Mouse (Mus musculus) embryonic facial prominence, embryonic 15.5 days (tissue): ENCODE measurements at regions not wholly inside any gene's neighbourhood (a gene's known extent, or its start where the extent isn't known, plus 50 kb on each side); places are given as distances from the start of the nearest gene placed in this dataset.

Experiments
- ATAC-seq: fragments of 200-750 bp; cut with Nextera tagmentation; 2 replicates; pipeline ENCODE4 v1.8.0; 2017; ENCODE audit warnings: low read depth, moderate TSS enrichment; ENCODE audit not compliant: insufficient number of reproducible peaks, low FRiP score, low TSS enrichment
- H3K27ac ChIP-seq: fragments of 300-500 bp; sonication (generic); replicated peaks from 2 replicates; pipeline ENCODE4 v1.5.1; 2015; ENCODE audit warnings: mild to moderate bottlenecking, inconsistent platforms
- H3K27me3 ChIP-seq: fragments of 300-500 bp; sonication (generic); 2 replicates; pipeline ENCODE4 v1.6.1; 2015; ENCODE audit warnings: inconsistent platforms
- H3K36me3 ChIP-seq: fragments of 300-500 bp; sonication (generic); 2 replicates; pipeline ENCODE4 v1.6.1; 2015; ENCODE audit warnings: mild to moderate bottlenecking, inconsistent platforms
- H3K4me1 ChIP-seq: fragments of 300-500 bp; sonication (generic); 2 replicates; pipeline ENCODE4 v1.6.1; 2015; ENCODE audit warnings: inconsistent platforms
- H3K4me2 ChIP-seq: fragments of 300-500 bp; sonication (generic); replicated peaks from 2 replicates; pipeline ENCODE4 v1.6.1; 2015; ENCODE audit warnings: mild to moderate bottlenecking, inconsistent platforms
- H3K4me3 ChIP-seq: fragments of 300-500 bp; sonication (generic); replicated peaks from 2 replicates; pipeline ENCODE4 v1.5.1; 2015; ENCODE audit warnings: mild to moderate bottlenecking, inconsistent platforms
- H3K9ac ChIP-seq: fragments of 300-500 bp; sonication (generic); 2 replicates; pipeline ENCODE4 v1.6.1; 2015; ENCODE audit warnings: inconsistent platforms
- H3K9me3 ChIP-seq: fragments of 300-500 bp; sonication (generic); replicated peaks from 2 replicates; pipeline ENCODE4 v1.6.1; 2016; ENCODE audit warnings: inconsistent platforms
- WGBS: fragments of 180-500 bp; shearing (Covaris S2); methylation state at CpG from one replicate; pipeline ENCODE4 v1.1.7; 2015; 5-methylcytosine and 5-hydroxymethylcytosine counted together

DNA sequence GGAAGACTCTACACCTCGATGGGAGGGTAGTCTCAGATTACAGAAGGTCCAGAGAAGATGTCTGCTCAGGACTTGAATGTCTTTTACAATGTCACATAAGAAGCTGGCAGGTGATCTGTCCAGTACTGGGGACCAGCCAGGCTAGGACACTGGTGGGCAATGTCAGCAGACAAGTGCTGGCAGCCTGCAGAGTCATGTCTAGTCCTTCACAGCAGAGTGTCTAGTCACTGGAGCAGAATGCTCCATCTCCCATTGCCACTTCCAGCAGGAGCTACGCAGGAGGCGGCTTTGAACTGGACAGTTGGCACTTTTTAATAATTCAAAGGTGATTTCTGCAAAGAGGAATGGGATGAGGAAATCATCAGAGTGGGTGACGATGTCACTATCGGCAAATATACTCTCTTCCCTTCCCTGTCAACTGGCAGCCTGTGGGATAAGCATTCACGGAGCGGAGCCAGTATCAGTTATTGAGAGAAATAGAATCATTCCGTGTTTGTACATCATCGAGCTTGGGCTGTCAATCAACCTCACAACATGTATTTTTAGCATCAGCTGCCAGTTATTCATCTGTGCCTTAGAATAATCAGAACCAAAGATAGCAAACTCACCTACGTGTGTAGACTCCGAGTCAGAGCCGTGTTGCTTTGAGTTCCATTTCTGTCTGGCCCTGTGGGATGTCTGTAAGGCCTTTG lies 268.6 kb downstream of the Rps24 start:
- ATAC-seq = no peak
- Histone ChIP-seq H3K9ac (no peak overlapping the region), H3K4me1 (0 out of 2 replicates have a peak, but pooled peaks cover 8% of the 10 kb centered on the region), H3K4me3 (no peak overlapping the region), H3K9me3 (no peaks in the 10 kb centered on the region), H3K27me3 (no peaks in the 10 kb centered on the region), H3K36me3 (no peaks in the 10 kb centered on the region), H3K27ac (no peak overlapping the region), H3K4me2 (no peak overlapping the region)
- 86% methylated on average over 12 of the region's 12 CpGs for WGBS

DNA sequence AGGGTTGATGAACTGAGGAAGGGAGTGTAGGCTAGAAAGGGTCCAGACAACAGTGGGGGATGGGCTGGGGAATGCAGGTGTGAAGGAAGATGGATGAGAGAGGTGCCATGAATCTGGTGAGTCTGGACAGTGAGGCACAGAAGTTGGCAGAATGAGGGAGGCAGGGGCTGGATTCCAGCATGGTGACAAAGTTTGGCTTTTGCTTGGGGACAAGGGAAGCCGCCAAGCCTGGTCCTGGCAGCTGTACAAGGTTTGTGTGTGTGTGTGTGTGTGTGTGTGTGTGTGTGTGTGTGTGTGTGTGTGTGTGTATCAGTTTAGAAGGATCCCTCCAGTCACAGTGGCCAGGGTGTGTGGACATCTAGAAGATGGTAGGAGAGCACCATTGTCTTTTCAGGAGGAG lies 270.4 kb downstream of the Rps24 start:
- Histone ChIP-seq H3K4me3 (no peak overlapping the region), H3K36me3 (no peaks in the 10 kb centered on the region), H3K9me3 (no peaks in the 10 kb centered on the region), H3K27ac (no peak overlapping the region), H3K27me3 (0 out of 2 replicates have a peak, but pooled peaks cover 4% of the 10 kb centered on the region), H3K9ac (no peak overlapping the region), H3K4me2 (no peak overlapping the region), H3K4me1 (0 out of 2 replicates have a peak, but pooled peaks cover 8% of the 10 kb centered on the region)
- ATAC-seq = no peak
- WGBS = 70% methylated on average over 1 of the region's 1 CpGs

- Histone ChIP-seq H3K27ac (no peak overlapping the region), H3K9me3 (no peaks in the 10 kb centered on the region), H3K27me3 (0 out of 2 replicates have a peak, but pooled peaks cover 4% of the 10 kb centered on the region), H3K9ac (no peak overlapping the region), H3K4me2 (no peak overlapping the region), H3K4me3 (no peak overlapping the region), H3K4me1 (0 out of 2 replicates have a peak, but pooled peaks cover 8% of the 10 kb centered on the region), H3K36me3 (no peaks in the 10 kb centered on the region)
- no peak for ATAC-seq
- WGBS = 59% methylated on average over 1 of the region's 1 CpGs
Measured at GRCm38 (mm10) chr14:24757843-24758242, 270.9 kb downstream of the Rps24 start.

- ATAC-seq = no peak
- Histone ChIP-seq H3K4me2 (no peak overlapping the region), H3K36me3 (no peaks in the 10 kb centered on the region), H3K27ac (no peak overlapping the region), H3K27me3 (0 out of 2 replicates have a peak, but pooled peaks cover 4% of the 10 kb centered on the region), H3K4me3 (no peak overlapping the region), H3K4me1 (0 out of 2 replicates have a peak, but pooled peaks cover 8% of the 10 kb centered on the region), H3K9ac (no peak overlapping the region), H3K9me3 (no peaks in the 10 kb centered on the region)
- 51% methylated on average over 1 of the region's 1 CpGs for WGBS
Measured at GRCm38 (mm10) chr14:24760926-24761325, 274.0 kb downstream of the Rps24 start.

GRCm38 (mm10) chr14:24762468-24763274 lies 275.7 kb downstream of the Rps24 start:
- ATAC-seq = no peak
- WGBS = 17% methylated on average over 7 of the region's 7 CpGs
- Histone ChIP-seq H3K9ac (no peak overlapping the region), H3K36me3 (no peaks in the 10 kb centered on the region), H3K4me3 (no peak overlapping the region), H3K27me3 (0 out of 2 replicates have a peak, but pooled peaks cover 4% of the 10 kb centered on the region), H3K4me2 (no peak overlapping the region), H3K9me3 (no peaks in the 10 kb centered on the region), H3K4me1 (peaks cover 2% of the 10 kb centered on the region; the same call in 1 of the 2 replicates), H3K27ac (no peak overlapping the region)

DNA sequence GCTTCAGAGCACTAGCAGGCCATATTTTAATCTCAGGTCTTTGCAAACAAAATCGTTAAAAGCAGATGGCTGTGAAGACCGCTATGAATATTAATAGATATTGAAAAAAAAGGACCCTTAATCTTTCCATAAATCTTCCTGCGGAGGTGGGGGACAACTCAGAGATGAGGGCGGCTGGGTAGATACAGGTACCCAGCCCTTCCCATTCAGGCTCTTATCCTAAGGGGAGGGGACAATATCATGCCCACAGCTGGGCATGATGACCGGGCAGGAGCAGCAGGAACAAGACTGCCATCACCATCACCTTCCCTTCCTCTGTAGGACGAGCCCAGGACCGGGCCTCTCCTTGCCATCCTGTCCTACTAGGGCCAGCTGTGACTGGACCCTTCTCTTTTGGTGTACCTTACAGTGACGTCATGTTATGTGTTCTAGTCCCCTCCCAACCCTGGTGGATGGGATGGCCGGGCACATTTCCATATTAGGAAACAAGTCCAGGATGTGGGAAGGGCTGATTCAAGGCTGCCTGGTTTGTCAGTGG lies 276.4 kb downstream of the Rps24 start:
- Histone ChIP-seq H3K4me2 (no peak overlapping the region), H3K27me3 (0 out of 2 replicates have a peak, but pooled peaks cover 4% of the 10 kb centered on the region), H3K4me3 (no peak overlapping the region), H3K9me3 (no peaks in the 10 kb centered on the region), H3K27ac (no peak overlapping the region), H3K9ac (no peak overlapping the region), H3K4me1 (no peaks in the 10 kb centered on the region; the same call in 1 of the 2 replicates), H3K36me3 (no peaks in the 10 kb centered on the region)
- 54% methylated on average over 9 of the region's 9 CpGs for WGBS
- no peak for ATAC-seq

DNA sequence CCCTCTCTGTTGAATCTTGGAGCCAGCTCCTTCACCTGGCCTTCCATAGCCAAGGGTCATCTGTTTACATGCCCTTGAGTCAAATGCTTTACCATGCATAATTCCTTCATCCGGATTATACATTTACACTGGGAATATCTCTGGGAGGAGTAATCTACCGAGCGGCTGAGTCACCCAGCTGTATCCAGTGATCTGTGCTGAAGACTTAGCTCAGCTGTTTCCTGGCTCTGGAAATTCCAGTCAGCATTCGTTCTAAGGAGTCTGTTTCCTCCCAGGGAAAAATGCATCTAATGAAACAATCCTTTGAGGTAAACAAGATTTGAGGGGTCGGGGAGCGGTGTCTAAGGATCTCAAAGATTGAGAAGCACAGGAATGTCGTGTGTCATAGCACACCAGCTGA lies 276.9 kb downstream of the Rps24 start:
- Histone ChIP-seq H3K4me1 (no peaks in the 10 kb centered on the region; the same call in 1 of the 2 replicates), H3K36me3 (no peaks in the 10 kb centered on the region), H3K4me2 (no peak overlapping the region), H3K4me3 (no peak overlapping the region), H3K27ac (no peak overlapping the region), H3K9ac (no peak overlapping the region), H3K9me3 (no peaks in the 10 kb centered on the region), H3K27me3 (0 out of 2 replicates have a peak, but pooled peaks cover 4% of the 10 kb centered on the region)
- no peak for ATAC-seq
- WGBS = 53% methylated on average over 7 of the region's 7 CpGs

- H3K9ac ChIP-seq = no peak overlapping the region
- ATAC-seq = no peak
- H3K36me3 ChIP-seq = no peaks in the 10 kb centered on the region
- H3K27ac ChIP-seq = no peak overlapping the region
- H3K9me3 ChIP-seq = no peaks in the 10 kb centered on the region
- H3K27me3 ChIP-seq = 0 out of 2 replicates have a peak, but pooled peaks cover 4% of the 10 kb centered on the region
- no peak overlapping the region for H3K4me2 ChIP-seq
- WGBS = 76% methylated on average over 3 of the region's 3 CpGs
- H3K4me3 ChIP-seq = no peak overlapping the region
- peaks cover 6% of the 10 kb centered on the region for H3K4me1 ChIP-seq
Measured at GRCm38 (mm10) chr14:24766260-24766659, 279.3 kb downstream of the Rps24 start.

GRCm38 (mm10) chr14:24766690-24767089 lies 279.8 kb downstream of the Rps24 start:
- no peak for ATAC-seq
- Histone ChIP-seq H3K4me2 (no peak overlapping the region), H3K9me3 (no peaks in the 10 kb centered on the region), H3K36me3 (no peaks in the 10 kb centered on the region), H3K4me1 (peaks cover 6% of the 10 kb centered on the region), H3K27me3 (no peaks in the 10 kb centered on the region), H3K9ac (no peak overlapping the region), H3K27ac (no peak overlapping the region), H3K4me3 (no peak overlapping the region)
- 75% methylated on average over 2 of the region's 2 CpGs for WGBS

GRCm38 (mm10) chr14:24767316-24767715 lies 280.4 kb downstream of the Rps24 start:
- no peak overlapping the region for H3K4me3 ChIP-seq
- no peaks in the 10 kb centered on the region for H3K9me3 ChIP-seq
- 86% methylated on average over 5 of the region's 5 CpGs for WGBS
- no peak overlapping the region for H3K4me2 ChIP-seq
- ATAC-seq = no peak
- no peaks in the 10 kb centered on the region for H3K36me3 ChIP-seq
- no peaks in the 10 kb centered on the region for H3K27me3 ChIP-seq
- no peak overlapping the region for H3K27ac ChIP-seq
- H3K4me1 ChIP-seq = peaks cover 8% of the 10 kb centered on the region
- no peak overlapping the region for H3K9ac ChIP-seq

GRCm38 (mm10) chr14:24767964-24768363 lies 281.0 kb downstream of the Rps24 start:
- Histone ChIP-seq H3K27ac (0 out of 2 replicates have a peak overlapping the region, but pooled peaks have one; percentile 40), H3K36me3 (no peaks in the 10 kb centered on the region), H3K4me2 (no peak overlapping the region), H3K4me3 (no peak overlapping the region), H3K4me1 (peaks cover 10% of the 10 kb centered on the region), H3K9ac (no peak overlapping the region), H3K27me3 (no peaks in the 10 kb centered on the region), H3K9me3 (no peaks in the 10 kb centered on the region)
- 69% methylated on average over 5 of the region's 5 CpGs for WGBS
- ATAC-seq = no peak
